Mouse (Mus musculus) thymus, adult 2 months (tissue): ENCODE data around the gene Ggta1. TPM values are rescaled to one million over a fixed set of nuclear protein-coding genes. Genes with fewer than 3 reads are reported as not detected.

Experiments
- DNase-seq: peaks from one replicate; pipeline ENCODE4 v3.0.0; 2021
- H3K27ac ChIP-seq: fragments of 200-500 bp; 2 replicates; pipeline ENCODE4 v1.5.1; 2012; ENCODE audit warnings: low read length, control low read depth; ENCODE audit not compliant: control insufficient read depth, insufficient read depth
- H3K27me3 ChIP-seq: fragments of 200-500 bp; 2 replicates; pipeline ENCODE4 v1.6.1; 2012; ENCODE audit warnings: mild to moderate bottlenecking, low read length, moderate library complexity, mixed read lengths; ENCODE audit not compliant: control insufficient read depth, insufficient read depth
- H3K36me3 ChIP-seq: fragments of 200-500 bp; 2 replicates; pipeline ENCODE4 v1.6.1; 2012; ENCODE audit warnings: mild to moderate bottlenecking, low read length, moderate library complexity; ENCODE audit not compliant: control insufficient read depth, insufficient read depth
- H3K4me1 ChIP-seq: fragments of 200-500 bp; replicated peaks from 2 replicates; pipeline ENCODE4 v1.6.1; 2012; ENCODE audit warnings: low read length; ENCODE audit not compliant: control insufficient read depth, insufficient read depth
- H3K4me3 ChIP-seq: fragments of 200-500 bp; 2 replicates; pipeline ENCODE4 v1.5.1; 2012; ENCODE audit warnings: mild to moderate bottlenecking, low read length, control low read depth, moderate library complexity; ENCODE audit not compliant: control insufficient read depth, insufficient read depth
- CTCF ChIP-seq: fragments of 200-500 bp; IDR thresholded peaks from 2 replicates; pipeline ENCODE4 v1.5.1; 2012; ENCODE audit warnings: mild to moderate bottlenecking, control low read depth, low read length, moderate library complexity, borderline replicate concordance; ENCODE audit not compliant: control insufficient read depth, poor library complexity, insufficient read depth; ENCODE audit errors: extremely low read depth
- POLR2A ChIP-seq: fragments of 200-500 bp; IDR thresholded peaks from 2 replicates; pipeline ENCODE4 v1.6.1; 2012; ENCODE audit warnings: mild to moderate bottlenecking, low read length, control low read depth, moderate library complexity; ENCODE audit not compliant: control insufficient read depth, poor library complexity, insufficient read depth; ENCODE audit errors: extremely low read depth
- WGBS: fragments of 180-500 bp; shearing (Covaris S2); methylation state at CpG from one replicate; pipeline ENCODE4 v1.1.7; 2018; 5-methylcytosine and 5-hydroxymethylcytosine counted together
- polyA plus RNA-seq: library from polyadenylated mRNA; depleted of rRNA; stranded (reverse); fragments of >200 nt; gene quantifications from 2 replicates; pipeline ENCODE4 v1.2.3, GENCODE M21; 2012

Gene Ggta1
- polyA plus RNA-seq, 1 experiment, result 22.4 TPM

GRCm38 (mm10) chr2:35483402-35483801 is 20.4 kb upstream of the Ggta1 start:
- whole genome bisulfite sequencing, result 72% methylated on average over 9 of the region's 9 CpGs
- no peak for DNase-seq
- Histone ChIP-seq H3K4me1 (peaks cover 28% of the 10 kb centered on the region), H3K36me3 (no peaks in the 10 kb centered on the region), H3K27ac (no peak overlapping the region), H3K4me3 (no peak overlapping the region), H3K27me3 (no peaks in the 10 kb centered on the region)
- no peak for TF ChIP-seq CTCF
- no peak for TF ChIP-seq POLR2A

DNA sequence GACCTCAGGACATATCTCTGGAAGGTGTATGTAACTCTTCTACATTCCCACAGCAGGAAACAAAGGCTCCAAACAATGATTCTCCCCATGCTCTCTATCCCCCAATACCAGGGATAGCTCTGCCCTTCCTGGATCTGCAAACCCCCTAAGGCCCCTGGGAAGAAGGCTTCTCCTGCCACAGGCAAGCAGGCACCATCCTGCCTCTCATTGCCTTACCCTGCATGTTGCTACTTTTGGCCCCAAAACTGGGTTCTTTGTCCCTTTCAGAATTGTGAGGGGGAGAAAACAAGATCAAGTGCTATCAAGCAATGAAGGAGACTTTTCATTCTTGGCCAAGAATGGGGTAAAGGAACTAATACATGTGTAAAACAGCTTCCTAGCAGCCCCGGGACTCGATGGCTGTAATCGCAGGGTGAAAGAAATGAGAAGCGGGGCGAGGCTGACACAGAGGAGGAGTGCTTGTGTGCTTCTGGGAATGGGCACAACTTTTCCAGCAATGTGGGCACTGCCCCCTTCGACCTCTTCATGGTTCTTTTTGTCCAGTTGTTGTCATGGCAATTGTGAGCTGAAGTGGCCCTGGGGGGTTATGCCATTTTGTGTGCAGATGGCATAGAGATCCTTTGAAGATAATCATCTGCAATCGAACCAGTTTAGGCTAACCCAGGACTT is 18.4 kb upstream of the Ggta1 start:
- 82% methylated on average over 7 of the region's 7 CpGs for WGBS
- H3K36me3 ChIP-seq, result no peaks in the 10 kb centered on the region
- TF ChIP-seq CTCF (no peak), POLR2A (no peak)

DNA sequence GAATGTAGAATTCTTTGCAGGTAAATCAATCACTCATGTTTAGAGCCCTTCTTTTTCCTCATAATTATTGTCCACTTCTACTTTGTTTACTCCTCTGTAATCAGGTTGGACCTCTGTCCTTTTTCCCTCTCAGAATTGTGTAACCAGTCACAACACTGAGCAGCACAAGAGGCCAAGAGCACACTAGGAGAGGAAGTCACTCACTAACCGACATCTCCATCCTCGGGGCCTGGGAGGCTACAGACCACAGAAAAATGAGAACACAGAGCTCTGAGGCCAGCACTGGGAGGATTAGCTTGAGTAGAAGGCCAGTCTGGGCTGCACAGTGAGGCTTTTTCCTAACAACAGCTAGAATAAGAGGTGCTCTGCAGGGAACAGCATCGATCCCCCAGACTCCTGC is 17.0 kb upstream of the Ggta1 start:
- Histone ChIP-seq H3K27ac (no peak overlapping the region), H3K4me3 (no peak overlapping the region), H3K4me1 (peaks cover 31% of the 10 kb centered on the region), H3K36me3 (no peaks in the 10 kb centered on the region), H3K27me3 (no peaks in the 10 kb centered on the region)
- 10% methylated on average over 3 of the region's 3 CpGs for WGBS
- TF ChIP-seq POLR2A (no peak), CTCF (no peak)
- no peak for DNase-seq

More for the DNA sequence above, 18.4 kb upstream of the Ggta1 start:
- peaks cover 28% of the 10 kb centered on the region for H3K4me1 ChIP-seq
- no peak overlapping the region for H3K27ac ChIP-seq
- no peaks in the 10 kb centered on the region for H3K27me3 ChIP-seq
- no peak for DNase-seq
- no peak overlapping the region for H3K4me3 ChIP-seq

GRCm38 (mm10) chr2:35478812-35479122 is 15.7 kb upstream of the Ggta1 start:
- Histone ChIP-seq H3K27me3 (no peaks in the 10 kb centered on the region), H3K27ac (no peak overlapping the region), H3K4me3 (no peak overlapping the region), H3K4me1 (peaks cover 31% of the 10 kb centered on the region), H3K36me3 (no peaks in the 10 kb centered on the region)
- no peak for DNase-seq
- no peak for TF ChIP-seq POLR2A
- no peak for TF ChIP-seq CTCF
- WGBS, result 85% methylated on average over 3 of the region's 3 CpGs

DNA sequence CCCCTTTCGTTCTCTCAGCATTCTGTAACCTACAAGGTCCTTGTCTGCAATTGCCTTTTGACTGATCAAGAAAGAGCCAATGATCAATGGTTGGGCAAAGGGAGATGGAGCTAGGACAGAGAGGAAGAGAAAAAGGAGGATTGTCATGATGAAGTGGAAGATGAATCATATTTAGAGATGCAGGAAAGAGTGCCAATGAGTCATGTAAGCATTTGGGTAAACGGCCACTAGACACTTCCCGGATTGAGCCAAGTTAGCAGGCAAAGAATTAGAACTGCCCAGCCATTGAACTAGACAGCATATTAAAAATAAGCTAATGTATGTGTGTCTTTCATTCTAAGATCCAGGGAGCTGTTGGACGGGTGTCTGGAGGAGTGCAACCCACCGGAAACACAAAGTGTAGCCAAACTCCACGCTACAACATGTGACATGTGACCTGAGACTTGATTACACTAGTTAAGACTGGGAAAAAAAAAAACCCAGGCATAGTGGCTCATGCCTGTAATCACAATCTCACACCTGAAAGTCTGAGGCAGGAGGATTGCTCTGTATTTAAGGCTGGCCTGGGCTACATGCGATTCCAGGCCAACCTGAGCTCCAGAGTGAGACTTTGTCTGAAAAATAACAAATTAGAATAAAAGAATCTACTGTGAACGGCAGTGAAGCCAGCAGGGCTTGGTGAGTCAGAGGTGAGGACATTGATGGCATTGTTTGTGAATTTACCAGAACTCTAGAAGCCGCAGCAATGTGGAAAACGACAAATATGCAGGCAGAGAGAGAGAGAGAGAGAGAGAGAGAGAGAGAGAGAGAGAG is 15.2 kb upstream of the Ggta1 start:
- Histone ChIP-seq H3K4me1 (peaks cover 26% of the 10 kb centered on the region), H3K36me3 (no peaks in the 10 kb centered on the region), H3K27me3 (no peaks in the 10 kb centered on the region), H3K4me3 (no peak overlapping the region), H3K27ac (no peak overlapping the region)
- TF ChIP-seq CTCF, result no peak
- TF ChIP-seq POLR2A, result no peak
- WGBS, result 91% methylated on average over 10 of the region's 10 CpGs
- no peak for DNase-seq

GRCm38 (mm10) chr2:35477321-35477720 is 14.3 kb upstream of the Ggta1 start:
- TF ChIP-seq POLR2A (no peak), CTCF (no peak)
- no peak overlapping the region for H3K4me3 ChIP-seq
- 97% methylated on average over 6 of the region's 6 CpGs for WGBS
- DNase-seq, result no peak
- H3K4me1 ChIP-seq, result peaks cover 23% of the 10 kb centered on the region
- H3K27ac ChIP-seq, result no peak overlapping the region
- H3K36me3 ChIP-seq, result no peaks in the 10 kb centered on the region
- no peaks in the 10 kb centered on the region for H3K27me3 ChIP-seq
